Mouse (Mus musculus) CH12F3 (cell line): ENCODE measurements around the gene Dnttip2.
"Not testable (repeated sequence)": the region's sequence is repeated elsewhere in the genome, so short reads cannot be mapped to it uniquely, and the experiment has no call there.

Experiments used
- in situ Hi-C: fragments of 300-500 bp; cut with MboI; formaldehyde crosslinking; loops from 2 replicates; pipeline ENCODE4 v1.14.3; 2020; ENCODE audit warnings: low sequenced_read_pairs

The Dnttip2 gene

GRCm38 (mm10) chr3:122274241-122275024 lies at the start of gene Dnttip2:
Gene Dnttip2 (plus strand): TSS chr3:122274388.
- in situ Hi-C loops = no loop called here

DNA sequence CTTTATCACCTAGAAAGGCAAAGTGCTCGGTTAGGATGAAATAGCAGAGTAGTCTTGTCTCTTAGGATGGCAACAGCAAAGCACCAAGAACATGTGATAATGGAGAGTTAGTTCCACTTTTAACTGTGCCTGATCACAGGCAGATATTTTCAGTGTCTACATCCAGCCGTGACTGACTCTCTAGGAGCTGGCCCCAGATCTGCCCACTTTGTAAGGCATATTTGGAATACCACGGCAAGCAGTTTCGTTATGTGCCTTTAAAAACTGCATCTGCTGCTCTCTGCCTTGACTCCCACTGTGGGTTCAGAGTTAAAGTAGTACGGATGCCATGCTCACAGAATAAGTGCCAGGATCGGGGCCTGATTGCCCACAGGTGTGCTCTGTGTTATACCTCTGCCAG lies 47.2 kb upstream of the Dnttip2 start:
- in situ Hi-C loops = not testable (repeated sequence)

DNA sequence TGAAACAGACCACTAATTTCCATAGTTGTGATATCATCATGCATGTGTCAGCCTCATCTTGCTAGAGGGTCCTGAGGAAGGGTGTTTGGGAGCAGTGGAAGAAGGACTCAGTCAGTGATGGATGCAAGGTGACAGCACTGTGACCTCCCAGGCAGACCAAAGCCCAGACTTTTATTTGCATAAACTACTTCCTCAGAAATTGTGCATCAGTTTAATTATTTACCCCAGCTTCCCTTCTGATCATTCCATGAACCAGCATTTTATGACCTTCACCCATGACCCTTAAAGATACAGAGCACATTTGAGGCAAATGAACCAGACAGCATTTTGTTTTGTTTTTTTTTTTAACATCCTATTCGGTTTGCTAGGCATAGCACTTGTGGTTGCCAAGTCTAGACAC lies 38.4 kb upstream of the Dnttip2 start:
- in situ Hi-C loops = no loop called here

DNA sequence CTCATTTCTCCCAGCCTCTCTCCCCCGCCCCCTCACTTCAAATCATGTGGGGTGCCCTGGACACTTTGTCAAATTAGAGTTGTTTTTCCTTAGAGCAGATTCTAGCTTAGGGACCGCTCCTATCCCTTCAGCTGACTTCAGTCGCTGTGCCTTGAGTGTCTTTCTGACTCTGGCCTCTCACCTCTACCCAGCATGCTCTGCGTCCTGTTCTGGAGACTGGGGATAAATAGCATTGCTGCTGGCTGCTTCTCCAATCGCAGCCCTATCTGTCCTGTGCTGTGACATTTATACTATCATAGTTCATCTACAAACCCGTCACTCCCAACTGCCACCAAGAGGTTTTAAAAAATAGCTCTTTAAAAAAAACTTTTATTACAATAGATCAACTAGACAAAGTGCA lies 31.3 kb upstream of the Dnttip2 start:
- in situ Hi-C loops = no loop called here

GRCm38 (mm10) chr3:122243416-122244167 lies 30.6 kb upstream of the Dnttip2 start:
- in situ Hi-C loops = no loop called here

- in situ Hi-C loops = no loop called here
These were observed 29.4 kb upstream of the Dnttip2 start for GRCm38 (mm10) chr3:122244759-122245158.

GRCm38 (mm10) chr3:122245215-122245877 lies 28.8 kb upstream of the Dnttip2 start, which contains the start of gene Gclm:
Gene Gclm (plus strand): TSS chr3:122245557.
- in situ Hi-C loops = no loop called here

- in situ Hi-C loops = no loop called here
These were observed 28.3 kb upstream of the Dnttip2 start for GRCm38 (mm10) chr3:122245878-122246332.

GRCm38 (mm10) chr3:122246406-122246805 lies 27.8 kb upstream of the Dnttip2 start:
- in situ Hi-C loops = no loop called here

- in situ Hi-C loops = no loop called here
These were observed 27.0 kb upstream of the Dnttip2 start for GRCm38 (mm10) chr3:122246986-122247767.

GRCm38 (mm10) chr3:122247768-122248100 lies 26.5 kb upstream of the Dnttip2 start:
- in situ Hi-C loops = no loop called here

- in situ Hi-C loops = no loop called here
These were observed 21.5 kb upstream of the Dnttip2 start for GRCm38 (mm10) chr3:122252466-122253253.

DNA sequence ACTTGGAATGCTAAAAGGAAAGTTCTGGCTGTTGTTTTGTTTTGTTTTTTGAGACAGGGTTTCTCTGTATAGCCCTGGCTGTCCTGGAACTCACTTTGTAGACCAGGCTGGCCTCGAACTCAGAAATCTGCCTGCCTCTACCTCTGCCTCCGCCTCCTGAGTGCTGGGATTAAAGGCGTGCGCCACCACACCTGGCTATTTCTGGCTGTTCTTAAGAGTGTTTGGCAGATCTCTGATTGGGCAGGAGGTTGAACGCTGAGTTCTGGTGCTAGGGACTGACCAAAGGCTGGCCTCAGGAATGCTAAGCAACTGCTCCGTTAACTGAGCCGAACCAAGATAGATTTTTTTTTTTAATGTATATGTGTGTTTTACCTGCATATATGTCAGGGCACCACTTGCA lies 20.1 kb upstream of the Dnttip2 start:
- in situ Hi-C loops = not testable (repeated sequence)

DNA sequence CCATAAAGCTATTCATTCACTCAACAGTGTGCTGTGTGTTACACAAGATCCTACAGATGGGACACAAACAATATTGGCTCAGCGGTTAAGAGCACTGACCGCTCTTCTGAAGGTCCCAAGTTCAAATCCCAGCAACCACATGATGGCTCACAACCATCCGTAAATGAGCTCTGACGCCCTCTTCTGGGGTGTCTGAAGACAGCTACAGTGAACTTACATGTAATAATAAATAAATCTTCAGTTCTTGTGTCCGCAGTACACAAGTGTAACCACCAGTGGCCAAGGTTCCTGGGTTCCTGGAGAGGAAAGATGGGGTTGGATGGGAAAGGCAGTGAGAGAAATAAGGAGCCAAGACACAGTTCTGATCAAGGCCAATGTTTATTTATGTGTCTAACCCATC lies 4.2 kb upstream of the Dnttip2 start:
- in situ Hi-C loops = no loop called here

DNA sequence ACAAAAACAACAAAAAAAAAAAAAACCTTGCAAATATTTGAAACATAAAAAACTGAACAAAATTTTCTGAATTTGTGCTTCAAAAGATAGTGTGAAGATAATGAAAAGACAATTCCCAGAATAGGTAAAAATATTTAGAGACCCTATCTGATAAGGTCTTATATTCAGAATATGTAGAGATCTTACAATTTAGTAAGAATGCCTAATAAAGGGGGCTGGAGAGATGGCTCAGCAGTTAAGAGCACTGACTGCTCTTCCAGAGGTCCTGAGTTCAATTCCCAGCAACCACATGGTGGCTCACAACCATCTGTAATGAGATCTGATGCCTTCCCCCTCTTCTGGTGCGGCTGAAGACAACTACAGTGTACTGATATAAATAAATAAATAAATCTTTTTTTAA lies 1.6 kb upstream of the Dnttip2 start:
- in situ Hi-C loops = not testable (repeated sequence)

- in situ Hi-C loops = no loop called here
These were observed 564 bp upstream of the Dnttip2 start for GRCm38 (mm10) chr3:122273407-122274240.

GRCm38 (mm10) chr3:122275111-122275510 lies 923 bp downstream of the Dnttip2 start:
- in situ Hi-C loops = no loop called here

GRCm38 (mm10) chr3:122287195-122287594 lies 13.0 kb downstream of the Dnttip2 start:
- in situ Hi-C loops = no loop called here

- in situ Hi-C loops = no loop called here
These were observed 14.5 kb downstream of the Dnttip2 start for GRCm38 (mm10) chr3:122288613-122289195.
